Mouse (Mus musculus): ENCODE data around the gene Magi1. TPM values are rescaled to one million over a fixed set of nuclear protein-coding genes. Genes with fewer than 3 reads are reported as not detected.

Magi1 gene
- total and polyA plus RNA-seq, 3 experiments: not detected

DNA sequence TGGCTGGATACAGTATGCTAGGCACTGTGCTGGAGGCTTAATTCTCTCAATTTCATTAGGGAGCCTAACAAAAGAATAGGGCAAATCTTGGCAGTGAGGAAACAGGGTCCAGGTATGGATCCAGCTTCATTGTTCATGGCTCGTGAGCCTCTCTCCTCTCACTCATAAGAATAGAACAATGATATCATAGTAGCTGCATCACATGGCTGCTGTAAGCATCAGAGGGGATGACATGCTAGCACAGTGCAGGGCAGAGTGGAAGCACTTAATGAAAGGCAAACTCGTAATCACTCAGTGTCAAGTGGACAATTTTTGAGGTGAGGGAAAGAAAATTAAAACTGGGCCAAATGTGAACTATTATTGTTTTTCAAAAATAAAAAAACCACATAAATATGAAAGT lies 337.1 kb downstream of the Magi1 start:
- no peak overlapping the region for H3K4me3 ChIP-seq (ENCODE audit: control insufficient read depth in 1 of 2, insufficient read depth in 1 of 2, low read depth in 2 of 2, low read length in 2 of 2)
- DNase-seq (ENCODE audit: low read depth, low spot score): no peak
- no peaks in the 10 kb centered on the region for H3K4me1 ChIP-seq (ENCODE audit: control insufficient read depth in 1 of 2, insufficient read depth in 2 of 2, low read length in 2 of 2)
- no peaks in the 10 kb centered on the region for H3K9me3 ChIP-seq (replicated peaks; ENCODE audit: insufficient read depth, low read length)
- no peak overlapping the region for H3K27ac ChIP-seq (ENCODE audit: control insufficient read depth, low read depth, low read length)
- no peaks in the 10 kb centered on the region for H3K79me2 ChIP-seq (ENCODE audit: control insufficient read depth, insufficient read depth, low read length, poor library complexity)
- no peaks in the 10 kb centered on the region for H3K36me3 ChIP-seq (ENCODE audit: control insufficient read depth in 1 of 2, insufficient read depth in 2 of 2, low read length in 2 of 2)
- no peak overlapping the region for H3K9ac ChIP-seq (ENCODE audit: control insufficient read depth, low read depth, low read length, poor library complexity, severe bottlenecking)
- H3K27me3 ChIP-seq (ENCODE audit: control insufficient read depth in 1 of 2, insufficient read depth in 2 of 2, low read length in 2 of 2): no peaks in the 10 kb centered on the region
- no peak for TF ChIP-seq TAL1 (IDR thresholded peaks at IDR 0.05; ENCODE audit: low read length)
- TF ChIP-seq GATA1 (IDR thresholded peaks at IDR 0.05; ENCODE audit: low read depth, low read length): no peak
- no peak for TF ChIP-seq HCFC1 (IDR thresholded peaks at IDR 0.05; ENCODE audit: low read depth, low read length)
- no peak for TF ChIP-seq RCOR1 (IDR thresholded peaks at IDR 0.05; ENCODE audit: low read depth, low read length)
- TF ChIP-seq UBTF (IDR thresholded peaks at IDR 0.05; ENCODE audit: borderline replicate concordance, insufficient read depth, low read depth, low read length): no peak
- no peak for TF ChIP-seq MAX (IDR thresholded peaks at IDR 0.05; ENCODE audit: low read length)
- no peak for TF ChIP-seq POLR2AphosphoS5 (IDR thresholded peaks at IDR 0.05; ENCODE audit: borderline replicate concordance, low read depth, low read length)
- TF ChIP-seq CTCF (IDR thresholded peaks at IDR 0.05 in 2 of 3, conservative IDR thresholded peaks at IDR 0.05 in 1 of 3; ENCODE audit: control insufficient read depth in 1 of 3, insufficient read depth in 1 of 3, low read depth in 2 of 3, low read length in 3 of 3, poor library complexity in 1 of 3, severe bottlenecking in 1 of 3): no peak
- TF ChIP-seq POLR2AphosphoS2 (IDR thresholded peaks at IDR 0.05; ENCODE audit: low read length): no peak
- TF ChIP-seq TCF12 (IDR thresholded peaks at IDR 0.05; ENCODE audit: low read depth, low read length): no peak
- no peak for TF ChIP-seq POLR2A (IDR thresholded peaks at IDR 0.05; ENCODE audit: control insufficient read depth in 1 of 2, insufficient read depth in 1 of 2, low read depth in 1 of 2, low read length in 2 of 2, poor library complexity in 1 of 2)
- TF ChIP-seq MEF2A (IDR thresholded peaks at IDR 0.05; ENCODE audit: extremely low read depth, insufficient replicate concordance, low read depth, low read length, poor library complexity, severe bottlenecking): no peak
- no peak for TF ChIP-seq ZMIZ1 (IDR thresholded peaks at IDR 0.05; ENCODE audit: low read depth, low read length)
- no peak for TF ChIP-seq TBP (IDR thresholded peaks at IDR 0.05; ENCODE audit: low read depth, low read length)
- no peak for TF ChIP-seq E2F4 (IDR thresholded peaks at IDR 0.05; ENCODE audit: borderline replicate concordance, low read depth, low read length)
- TF ChIP-seq ELF1 (IDR thresholded peaks at IDR 0.05; ENCODE audit: low read depth, low read length): no peak

DNA sequence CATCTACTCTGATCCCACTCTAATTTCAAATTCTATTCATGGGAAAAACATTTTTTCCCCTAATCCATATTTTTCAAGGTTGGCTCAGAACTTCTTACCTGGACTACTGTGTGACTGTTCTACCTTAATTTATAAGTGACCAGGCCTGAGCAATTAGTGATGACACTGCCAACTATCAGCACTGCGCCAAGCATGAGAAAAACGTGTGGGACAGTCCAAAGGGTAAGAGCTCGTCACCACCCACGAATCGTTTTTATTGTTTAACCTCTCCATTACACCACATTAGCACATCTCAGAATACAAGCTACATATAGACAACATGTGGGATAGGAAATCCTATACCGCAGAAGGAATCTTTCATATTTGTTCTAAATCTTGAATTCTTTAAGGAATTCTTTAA lies 347.4 kb downstream of the Magi1 start:
- no peak overlapping the region for H3K9ac ChIP-seq (ENCODE audit: control insufficient read depth, low read depth, low read length, poor library complexity, severe bottlenecking)
- DNase-seq (ENCODE audit: low read depth, low spot score): no peak
- no peak overlapping the region for H3K4me3 ChIP-seq (ENCODE audit: control insufficient read depth in 1 of 2, insufficient read depth in 1 of 2, low read depth in 2 of 2, low read length in 2 of 2)
- no peaks in the 10 kb centered on the region for H3K4me1 ChIP-seq (ENCODE audit: control insufficient read depth in 1 of 2, insufficient read depth in 2 of 2, low read length in 2 of 2)
- no peaks in the 10 kb centered on the region for H3K9me3 ChIP-seq (replicated peaks; ENCODE audit: insufficient read depth, low read length)
- no peaks in the 10 kb centered on the region for H3K36me3 ChIP-seq (ENCODE audit: control insufficient read depth in 1 of 2, insufficient read depth in 2 of 2, low read length in 2 of 2)
- H3K27ac ChIP-seq (ENCODE audit: control insufficient read depth, low read depth, low read length): no peak overlapping the region
- H3K27me3 ChIP-seq (ENCODE audit: control insufficient read depth in 1 of 2, insufficient read depth in 2 of 2, low read length in 2 of 2): no peaks in the 10 kb centered on the region
- TF ChIP-seq ELF1 (IDR thresholded peaks at IDR 0.05; ENCODE audit: low read depth, low read length) (no peak), MAX (IDR thresholded peaks at IDR 0.05; ENCODE audit: low read length) (no peak), POLR2AphosphoS2 (IDR thresholded peaks at IDR 0.05; ENCODE audit: low read length) (no peak), GATA1 (IDR thresholded peaks at IDR 0.05; ENCODE audit: low read depth, low read length) (no peak), E2F4 (IDR thresholded peaks at IDR 0.05; ENCODE audit: borderline replicate concordance, low read depth, low read length) (no peak), MYB (IDR thresholded peaks at IDR 0.05; ENCODE audit: low read depth, low read length) (no peak), GABPA (IDR thresholded peaks at IDR 0.05; ENCODE audit: low read depth, low read length) (no peak), NELFE (IDR thresholded peaks at IDR 0.05; ENCODE audit: low read depth, low read length) (no peak), CHD1 (IDR thresholded peaks at IDR 0.05; ENCODE audit: low read depth, low read length) (no peak), USF2 (IDR thresholded peaks at IDR 0.05; ENCODE audit: borderline replicate concordance in 1 of 2, insufficient read depth in 1 of 2, low read depth in 1 of 2, low read length in 2 of 2) (no peak), NRF1 (IDR thresholded peaks at IDR 0.05; ENCODE audit: insufficient read depth, low read depth, low read length, poor library complexity, severe bottlenecking) (no peak), BHLHE40 (IDR thresholded peaks at IDR 0.05; ENCODE audit: borderline replicate concordance, low read depth, low read length) (no peak)
- H3K79me2 ChIP-seq (ENCODE audit: control insufficient read depth, insufficient read depth, low read length, poor library complexity): no peaks in the 10 kb centered on the region

Measured in MEL (cell line).